Comparison of ENCODE assay signal across 10 mouse cellular contexts in genomic region chr19:29926101-29926755, GRCm38 (mm10). TPM values are rescaled to one million over a fixed set of nuclear protein-coding genes. Genes with fewer than 3 reads are reported as not detected.
DNase-seq lines count a peak whose midpoint lies in the region; ATAC-seq and TF ChIP-seq lines count a peak whose summit lies in the region.
"Had no signal": no experiment of that assay in that cellular context is flagged by ENCODE, and none has a peak within 500 bp of the region (broad histone marks: within the 10 kb centered on the region; RNA-seq: fewer than 3 reads in every experiment).

No protein-coding gene starts in this region.

- no peaks in the 10 kb centered on the region for H3K27me3 ChIP-seq in hindbrain, postnatal 0 days (ENCODE audit: insufficient read depth, low read length)
- no peaks in the 10 kb centered on the region for H3K27me3 ChIP-seq in hindbrain, embryonic 12.5 days
- no peaks in the 10 kb centered on the region for H3K27me3 ChIP-seq in kidney, embryonic 16.5 days (ENCODE audit: insufficient read depth, low read length)
- no peaks in the 10 kb centered on the region for H3K27me3 ChIP-seq in stomach, postnatal 0 days (ENCODE audit: control insufficient read depth, insufficient read depth, low read length)
- H3K27me3 ChIP-seq in forebrain, embryonic 11.5 days (ENCODE audit: control insufficient read depth, insufficient read depth, low read length): no peaks in the 10 kb centered on the region

- no peak for DNase-seq in hindbrain, postnatal 0 days (ENCODE audit: low spot score)
- DNase-seq in urinary bladder, postnatal 4 days (ENCODE audit: low spot score in 2 of 2): peak; percentile 49 to 65
- DNase-seq in urinary bladder, postnatal 10 days (ENCODE audit: low spot score): no peak
- no peak for DNase-seq in stomach, postnatal 0 days (ENCODE audit: low spot score)
- DNase-seq in forebrain, embryonic 11.5 days (ENCODE audit: low spot score): no peak
- no peak for DNase-seq in right cerebral cortex, postnatal 36 days (ENCODE audit: low spot score in 2 of 2)
- DNase-seq: thymus, postnatal 36 days had no signal

- no peak overlapping the region for H3K9ac ChIP-seq in hindbrain, postnatal 0 days (replicated peaks; ENCODE audit: low read length)
- no peak overlapping the region for H3K9ac ChIP-seq in hindbrain, embryonic 12.5 days
- H3K9ac ChIP-seq in kidney, embryonic 16.5 days (replicated peaks; ENCODE audit: low read length): peak overlapping the region; percentile 52
- peak overlapping the region; percentile 1; the same call in 1 of the 2 replicates for H3K9ac ChIP-seq in stomach, postnatal 0 days (ENCODE audit: low read length)
- no peak overlapping the region for H3K9ac ChIP-seq in forebrain, embryonic 11.5 days (ENCODE audit: low read length)

- no peaks in the 10 kb centered on the region for H3K9me3 ChIP-seq in hindbrain, postnatal 0 days (ENCODE audit: low read length)
- no peaks in the 10 kb centered on the region for H3K9me3 ChIP-seq in hindbrain, embryonic 12.5 days (replicated peaks)
- H3K9me3 ChIP-seq in kidney, embryonic 16.5 days (ENCODE audit: low read length): no peaks in the 10 kb centered on the region
- no peaks in the 10 kb centered on the region for H3K9me3 ChIP-seq in stomach, postnatal 0 days (ENCODE audit: control insufficient read depth, low read length)
- no peaks in the 10 kb centered on the region for H3K9me3 ChIP-seq in forebrain, embryonic 11.5 days (ENCODE audit: control insufficient read depth, low read length)

- no peak for ATAC-seq in hindbrain, postnatal 0 days
- ATAC-seq in hindbrain, embryonic 12.5 days (ENCODE audit: low FRiP score): no peak
- ATAC-seq in kidney, embryonic 16.5 days (ENCODE audit: low FRiP score, low TSS enrichment): peak; percentile 75
- ATAC-seq in stomach, postnatal 0 days (ENCODE audit: low FRiP score, low TSS enrichment): peak; percentile 51; the same call in 1 of the 2 replicates
- ATAC-seq in forebrain, embryonic 11.5 days (replicated peaks; ENCODE audit: low FRiP score): no peak

- peak overlapping the region; percentile 23; the same call in 1 of the 2 replicates for H3K4me2 ChIP-seq in hindbrain, postnatal 0 days (ENCODE audit: low read depth, low read length)
- H3K4me2 ChIP-seq in hindbrain, embryonic 12.5 days (replicated peaks): no peak overlapping the region
- peak overlapping the region; percentile 47 for H3K4me2 ChIP-seq in kidney, embryonic 16.5 days (replicated peaks; ENCODE audit: low read depth, low read length)
- peak overlapping the region; percentile 28 for H3K4me2 ChIP-seq in stomach, postnatal 0 days (replicated peaks; ENCODE audit: low read depth)
- H3K4me2 ChIP-seq in forebrain, embryonic 11.5 days (ENCODE audit: low read depth, low read length, severe bottlenecking): no peak overlapping the region

- no peaks in the 10 kb centered on the region for H3K4me1 ChIP-seq in hindbrain, postnatal 0 days (ENCODE audit: insufficient read depth, low read length)
- H3K4me1 ChIP-seq in hindbrain, embryonic 12.5 days: 0 out of 2 replicates have a peak, but pooled peaks cover 4% of the 10 kb centered on the region
- H3K4me1 ChIP-seq in kidney, embryonic 16.5 days (ENCODE audit: insufficient read depth, low read length): peaks cover 47% of the 10 kb centered on the region
- H3K4me1 ChIP-seq in stomach, postnatal 0 days (replicated peaks; ENCODE audit: control insufficient read depth, insufficient read depth): peaks cover 3% of the 10 kb centered on the region; the same call in 1 of the 2 replicates
- H3K4me1 ChIP-seq in forebrain, embryonic 11.5 days (replicated peaks; ENCODE audit: control insufficient read depth, insufficient read depth, low read length): no peaks in the 10 kb centered on the region

- TF ChIP-seq CTCF in hindbrain, postnatal 0 days (IDR thresholded peaks at IDR 0.05; ENCODE audit: low read depth): no peak
- no peak for TF ChIP-seq CTCF in stomach, postnatal 0 days (IDR thresholded peaks at IDR 0.05; ENCODE audit: low read depth)

- no peak overlapping the region for H3K27ac ChIP-seq in hindbrain, postnatal 0 days
- no peak overlapping the region for H3K27ac ChIP-seq in hindbrain, embryonic 12.5 days
- peak overlapping the region; percentile 91 for H3K27ac ChIP-seq in kidney, embryonic 16.5 days (ENCODE audit: low read length)
- peak overlapping the region; percentile 19; the same call in 1 of the 2 replicates for H3K27ac ChIP-seq in stomach, postnatal 0 days (replicated peaks)
- H3K27ac ChIP-seq in forebrain, embryonic 11.5 days (ENCODE audit: low read depth, low read length): no peak overlapping the region

- H3K4me3 ChIP-seq in hindbrain, postnatal 0 days (ENCODE audit: low read length): no peak overlapping the region; the same call in 1 of the 2 replicates
- no peak overlapping the region for H3K4me3 ChIP-seq in hindbrain, embryonic 12.5 days
- peak overlapping the region; percentile 36 for H3K4me3 ChIP-seq in kidney, embryonic 16.5 days (ENCODE audit: low read length)
- peak overlapping the region; percentile 17 for H3K4me3 ChIP-seq in stomach, postnatal 0 days (ENCODE audit: low read depth, low read length)
- no peak overlapping the region for H3K4me3 ChIP-seq in forebrain, embryonic 11.5 days (ENCODE audit: low read depth, low read length)

- 51% methylated on average over 12 of the region's 12 CpGs for WGBS in hindbrain, postnatal 0 days
- WGBS in hindbrain, embryonic 12.5 days: 70% methylated on average over 12 of the region's 12 CpGs
- WGBS in kidney, embryonic 16.5 days: 9% methylated on average over 12 of the region's 12 CpGs
- WGBS in stomach, postnatal 0 days: 27% methylated on average over 12 of the region's 12 CpGs
- WGBS in forebrain, embryonic 11.5 days: 81% methylated on average over 12 of the region's 12 CpGs

- no peaks in the 10 kb centered on the region for H3K36me3 ChIP-seq in hindbrain, postnatal 0 days (ENCODE audit: insufficient read depth, low read length)
- no peaks in the 10 kb centered on the region for H3K36me3 ChIP-seq in hindbrain, embryonic 12.5 days
- no peaks in the 10 kb centered on the region for H3K36me3 ChIP-seq in kidney, embryonic 16.5 days (ENCODE audit: insufficient read depth, low read length)
- no peaks in the 10 kb centered on the region for H3K36me3 ChIP-seq in stomach, postnatal 0 days (ENCODE audit: control insufficient read depth, insufficient read depth, low read length)
- H3K36me3 ChIP-seq in forebrain, embryonic 11.5 days (ENCODE audit: control insufficient read depth, insufficient read depth, low read length): no peaks in the 10 kb centered on the region

- peak; percentile 58 for TF ChIP-seq EP300 in stomach, postnatal 0 days (optimal IDR thresholded peaks at IDR 0.05)

RNA-seq across cellular contexts. Expression of gene Il33, which starts 1.3 kb away (rescaled TPM):
- 13.7 and 15.3 TPM in 2 replicates for total RNA-seq in hindbrain, postnatal 0 days (2014; rRNA removed)
- 16.9 and 19.0 TPM in 2 replicates for polyA plus RNA-seq in hindbrain, postnatal 0 days (2015; fragmentation: Nextera tagmentation; extraction: Ambion mirVana)
- 1.7 and 1.8 TPM in 2 replicates for polyA plus RNA-seq in hindbrain, embryonic 12.5 days (2016; fragmentation: Nextera tagmentation; extraction: Ambion mirVana)
- 48.1 and 48.3 TPM in 2 replicates for polyA plus RNA-seq in kidney, embryonic 16.5 days (2015; fragmentation: Nextera tagmentation; extraction: Ambion mirVana)
- polyA plus RNA-seq in stomach, postnatal 0 days (2015; fragmentation: Nextera tagmentation; extraction: Ambion mirVana): 54.4 and 63.6 TPM in 2 replicates
- polyA plus RNA-seq in forebrain, embryonic 11.5 days (2014; fragmentation: Nextera tagmentation; extraction: Ambion mirVana): 0.40 and 0.53 TPM in 2 replicates
- total RNA-seq: megakaryocyte progenitor cell, adult 5-6 weeks had no signal

Comparison
In these comparisons a context has a peak if more than half of its experiments do, and no peak if none do; other contexts are left out.
1. DNase-seq: peak in urinary bladder, postnatal 4 days (2 of 2); none in hindbrain, postnatal 0 days (single experiment), urinary bladder, postnatal 10 days (single experiment), stomach, postnatal 0 days (single experiment), forebrain, embryonic 11.5 days (single experiment) and right cerebral cortex, postnatal 36 days (0 of 2).
2. H3K4me2 ChIP-seq: peak in hindbrain, postnatal 0 days (single experiment), kidney, embryonic 16.5 days (single experiment) and stomach, postnatal 0 days (single experiment); none in hindbrain, embryonic 12.5 days (single experiment) and forebrain, embryonic 11.5 days (single experiment).
3. ATAC-seq: peak in kidney, embryonic 16.5 days (single experiment) and stomach, postnatal 0 days (single experiment); none in hindbrain, postnatal 0 days (single experiment), hindbrain, embryonic 12.5 days (single experiment) and forebrain, embryonic 11.5 days (single experiment).
4. H3K27ac ChIP-seq: peak in kidney, embryonic 16.5 days (single experiment) and stomach, postnatal 0 days (single experiment); none in hindbrain, postnatal 0 days (single experiment), hindbrain, embryonic 12.5 days (single experiment) and forebrain, embryonic 11.5 days (single experiment).
5. H3K4me3 ChIP-seq: peak in kidney, embryonic 16.5 days (single experiment) and stomach, postnatal 0 days (single experiment); none in hindbrain, postnatal 0 days (single experiment), hindbrain, embryonic 12.5 days (single experiment) and forebrain, embryonic 11.5 days (single experiment).
6. H3K9ac ChIP-seq: peak in kidney, embryonic 16.5 days (single experiment) and stomach, postnatal 0 days (single experiment); none in hindbrain, postnatal 0 days (single experiment), hindbrain, embryonic 12.5 days (single experiment) and forebrain, embryonic 11.5 days (single experiment).